Mouse (Mus musculus): ENCODE results near the gene Vipr1. TPM values are rescaled to one million over a fixed set of nuclear protein-coding genes. Genes with fewer than 3 reads are reported as not detected.
A peak's percentile ranks its signal among the peaks of the same experiment; 100 is the strongest.
"Not testable (repeated sequence)": the region's sequence is repeated elsewhere in the genome, so short reads cannot be mapped to it uniquely, and the experiment has no call there.

The Vipr1 gene
- polyA plus RNA-seq (2014; fragmentation: Nextera tagmentation; extraction: Ambion mirVana), result 0.25 and 0.77 TPM in 2 replicates

DNA sequence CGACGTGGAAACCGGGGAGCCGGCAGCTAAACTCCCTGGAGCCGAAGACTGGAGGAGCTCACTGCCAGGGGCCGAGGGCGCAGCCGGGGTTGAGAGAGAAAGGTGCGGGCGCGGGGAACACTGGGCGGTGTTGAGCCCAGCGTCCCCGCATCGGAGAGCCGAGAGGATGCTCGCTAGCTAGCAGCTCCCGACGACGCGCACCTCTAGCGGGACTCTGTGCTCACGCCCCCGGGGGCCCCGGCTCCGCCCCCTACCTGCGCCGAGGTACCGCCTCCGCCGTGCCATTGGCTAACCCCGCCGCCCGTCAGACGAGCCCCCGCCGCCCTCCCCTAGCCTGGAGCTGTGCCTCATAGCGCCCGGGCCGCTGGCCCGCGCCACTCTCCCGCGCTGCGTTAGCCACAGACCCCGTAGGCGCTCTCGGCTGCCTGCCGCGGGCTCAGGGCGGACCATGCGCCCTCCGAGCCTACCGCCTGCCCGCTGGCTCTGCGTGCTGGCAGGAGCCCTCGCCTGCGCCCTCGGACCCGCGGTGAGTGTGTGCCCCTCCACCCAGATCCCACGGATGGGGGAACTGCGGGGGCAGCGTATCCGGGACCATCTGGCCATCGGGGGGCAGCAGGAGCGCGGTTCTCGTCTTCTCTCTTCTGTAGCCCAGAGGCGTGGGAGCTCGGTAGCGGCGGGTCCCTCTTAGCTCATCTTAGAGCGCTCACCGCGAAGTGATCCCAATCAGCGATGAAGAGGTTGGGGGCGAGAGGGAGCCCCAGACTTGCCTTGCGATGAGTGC lies at the start of gene Vipr1:
TSS of gene Vipr1 (plus strand) at position 316 of the 781 bp plus-strand sequence.
- Histone ChIP-seq H3K9ac (ENCODE audit: low read depth, low read length) (0 out of 2 replicates have a peak within 1 kb of the TSS, but pooled peaks have one; percentile 3), H3K27ac (ENCODE audit: low read depth, low read length) (no peak within 1 kb of the TSS)

DNA sequence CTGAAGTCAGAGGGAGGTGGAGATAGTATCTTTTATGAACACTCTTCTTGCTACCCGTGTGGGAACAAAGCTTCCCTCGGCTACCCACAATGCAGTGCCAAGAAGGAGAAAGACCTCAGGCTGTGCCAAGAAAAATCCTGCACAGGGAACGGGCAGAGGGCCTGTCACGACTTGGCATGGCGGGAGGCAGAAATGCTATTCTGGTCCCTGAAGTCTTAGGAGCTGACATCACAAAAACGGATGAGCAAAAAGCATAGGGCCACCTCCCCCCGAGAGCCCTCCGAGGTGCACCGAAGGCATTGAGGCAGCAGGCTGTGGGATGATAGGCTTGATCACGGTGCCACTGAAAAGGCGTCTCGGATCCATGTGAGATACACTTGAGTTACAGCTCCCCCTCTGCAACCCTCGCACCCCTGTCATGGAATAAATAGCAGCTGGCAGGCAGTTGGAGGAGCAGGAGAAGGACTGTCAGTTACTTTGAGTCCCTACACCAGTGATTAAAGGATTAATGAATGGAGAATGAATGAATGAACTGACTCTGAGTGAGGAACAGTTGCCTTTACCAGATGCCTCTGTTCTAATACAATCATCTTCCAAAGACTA lies 49.5 kb upstream of the Vipr1 start:
- no peak overlapping the region for H3K4me2 ChIP-seq
- no peaks in the 10 kb centered on the region for H3K4me1 ChIP-seq (replicated peaks; ENCODE audit: control insufficient read depth, insufficient read depth, low read length)
- no peak overlapping the region for H3K27ac ChIP-seq (ENCODE audit: low read depth, low read length)
- no peaks in the 10 kb centered on the region for H3K27me3 ChIP-seq (replicated peaks; ENCODE audit: control insufficient read depth, insufficient read depth, low read length)
- H3K9me3 ChIP-seq (ENCODE audit: control insufficient read depth, low read length), result peaks cover 5% of the 10 kb centered on the region; the same call in 1 of the 2 replicates
- ATAC-seq (replicated peaks; ENCODE audit: low FRiP score) (no peak), DNase-seq (ENCODE audit: low spot score) (no peak)
- 77% methylated on average over 13 of the region's 13 CpGs for WGBS
- H3K36me3 ChIP-seq (ENCODE audit: control insufficient read depth, insufficient read depth, low read length), result no peaks in the 10 kb centered on the region
- no peak overlapping the region for H3K9ac ChIP-seq (ENCODE audit: low read depth, low read length)
- H3K4me3 ChIP-seq (ENCODE audit: low read depth, low read length), result no peak overlapping the region

More for the DNA sequence above, at the start of gene Vipr1:
- H3K36me3 ChIP-seq (ENCODE audit: control insufficient read depth, insufficient read depth, low read length), result no peaks in the 10 kb centered on the region
- ATAC-seq (replicated peaks; ENCODE audit: low FRiP score), result peak; percentile 71
- DNase-seq (ENCODE audit: low spot score), result peak; percentile 76
- H3K27me3 ChIP-seq (replicated peaks; ENCODE audit: control insufficient read depth, insufficient read depth, low read length), result peaks cover 62% of the 10 kb centered on the region
- H3K4me1 ChIP-seq (replicated peaks; ENCODE audit: control insufficient read depth, insufficient read depth, low read length), result no peaks in the 10 kb centered on the region; the same call in 1 of the 2 replicates
- 2% methylated on average over 73 of the region's 79 CpGs for WGBS
- H3K4me3 ChIP-seq (ENCODE audit: low read depth, low read length), result peak within 1 kb of the TSS; percentile 46
- H3K9me3 ChIP-seq (ENCODE audit: control insufficient read depth, low read length), result no peaks in the 10 kb centered on the region
- peak within 1 kb of the TSS; percentile 85 for H3K4me2 ChIP-seq

DNA sequence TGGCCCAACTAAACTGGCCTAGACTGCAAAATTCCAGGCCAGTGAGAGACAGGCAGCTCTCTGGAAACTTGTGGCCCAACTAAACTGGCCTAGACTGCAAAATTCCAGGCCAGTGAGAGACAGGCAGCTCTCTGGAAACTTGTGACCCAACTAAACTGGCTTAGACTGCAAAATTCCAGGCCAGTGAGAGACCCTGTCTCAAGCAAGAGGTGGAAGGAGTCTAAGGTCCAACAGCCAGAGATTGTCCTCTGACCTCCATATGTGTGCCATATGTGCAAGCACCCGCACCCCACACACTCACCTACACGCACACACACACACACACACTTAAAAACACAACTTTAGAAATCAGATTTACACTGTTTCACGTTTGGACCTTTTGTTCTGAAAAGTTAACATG lies 48.7 kb upstream of the Vipr1 start:
- not testable (repeated sequence) for H3K9ac ChIP-seq (ENCODE audit: low read depth, low read length); ATAC-seq (replicated peaks; ENCODE audit: low FRiP score)
- WGBS, result 78% methylated on average over 3 of the region's 3 CpGs

DNA sequence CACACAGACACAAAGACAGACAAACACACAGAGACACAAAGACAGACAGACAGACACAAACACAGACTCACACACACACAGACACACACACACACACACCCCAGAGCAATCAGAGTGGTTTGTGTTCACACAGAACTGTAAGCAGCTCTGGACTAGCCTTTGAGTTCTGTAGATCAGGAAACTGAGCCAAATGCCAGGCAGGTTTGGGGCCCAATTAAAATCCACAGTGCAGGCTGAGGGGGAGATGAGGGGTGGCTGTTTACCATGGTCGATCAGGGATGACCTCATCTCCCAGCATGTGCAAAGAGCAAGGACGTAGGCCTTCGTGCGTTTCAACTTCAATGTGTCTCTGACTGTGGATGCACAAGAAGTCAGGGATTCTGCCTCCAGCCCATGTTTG lies 47.7 kb upstream of the Vipr1 start:
- no peak overlapping the region for H3K27ac ChIP-seq (ENCODE audit: low read depth, low read length)
- H3K36me3 ChIP-seq (ENCODE audit: control insufficient read depth, insufficient read depth, low read length), result no peaks in the 10 kb centered on the region
- ATAC-seq (replicated peaks; ENCODE audit: low FRiP score), result no peak
- no peaks in the 10 kb centered on the region for H3K9me3 ChIP-seq (ENCODE audit: control insufficient read depth, low read length)
- no peak overlapping the region for H3K4me3 ChIP-seq (ENCODE audit: low read depth, low read length)
- no peaks in the 10 kb centered on the region for H3K27me3 ChIP-seq (replicated peaks; ENCODE audit: control insufficient read depth, insufficient read depth, low read length)
- WGBS, result 73% methylated on average over 4 of the region's 4 CpGs
- no peak overlapping the region for H3K4me2 ChIP-seq
- DNase-seq (ENCODE audit: low spot score), result no peak
- H3K4me1 ChIP-seq (replicated peaks; ENCODE audit: control insufficient read depth, insufficient read depth, low read length), result no peaks in the 10 kb centered on the region
- H3K9ac ChIP-seq (ENCODE audit: low read depth, low read length), result no peak overlapping the region

More for the DNA sequence above, 48.7 kb upstream of the Vipr1 start:
- not testable (repeated sequence) for H3K4me1 ChIP-seq (replicated peaks; ENCODE audit: control insufficient read depth, insufficient read depth, low read length); H3K4me3 ChIP-seq (ENCODE audit: low read depth, low read length); H3K4me2 ChIP-seq; H3K36me3 ChIP-seq (ENCODE audit: control insufficient read depth, insufficient read depth, low read length); H3K27ac ChIP-seq (ENCODE audit: low read depth, low read length); H3K9me3 ChIP-seq (ENCODE audit: control insufficient read depth, low read length); H3K27me3 ChIP-seq (replicated peaks; ENCODE audit: control insufficient read depth, insufficient read depth, low read length); DNase-seq (ENCODE audit: low spot score)

DNA sequence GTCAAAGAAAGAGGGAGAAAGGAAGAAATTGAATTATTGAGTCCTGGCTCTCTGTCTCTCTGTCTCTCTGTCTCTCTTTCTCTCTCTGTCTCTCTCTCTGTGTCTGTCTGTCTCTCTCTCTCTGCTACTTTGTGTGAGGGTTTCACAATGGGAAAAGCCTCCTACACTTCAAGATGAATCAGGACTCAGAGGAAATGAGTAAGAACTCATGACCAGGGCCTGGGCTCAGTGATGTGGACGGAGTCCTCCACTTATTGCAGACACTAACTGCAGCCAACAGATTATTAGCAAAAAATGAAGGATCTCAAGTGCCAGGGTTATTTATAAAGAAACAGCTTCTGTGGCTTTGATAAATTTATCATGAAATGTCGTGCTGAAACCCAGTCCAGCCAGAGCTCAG lies 44.4 kb upstream of the Vipr1 start:
- no peak overlapping the region for H3K27ac ChIP-seq (ENCODE audit: low read depth, low read length)
- H3K9me3 ChIP-seq (ENCODE audit: control insufficient read depth, low read length), result no peaks in the 10 kb centered on the region
- H3K4me1 ChIP-seq (replicated peaks; ENCODE audit: control insufficient read depth, insufficient read depth, low read length), result no peaks in the 10 kb centered on the region
- no peak for ATAC-seq (replicated peaks; ENCODE audit: low FRiP score)
- no peak overlapping the region for H3K4me2 ChIP-seq
- H3K27me3 ChIP-seq (replicated peaks; ENCODE audit: control insufficient read depth, insufficient read depth, low read length), result peaks cover 7% of the 10 kb centered on the region; the same call in 1 of the 2 replicates
- H3K9ac ChIP-seq (ENCODE audit: low read depth, low read length), result no peak overlapping the region
- no peak for DNase-seq (ENCODE audit: low spot score)
- H3K36me3 ChIP-seq (ENCODE audit: control insufficient read depth, insufficient read depth, low read length), result no peaks in the 10 kb centered on the region
- 72% methylated on average over 2 of the region's 2 CpGs for WGBS
- H3K4me3 ChIP-seq (ENCODE audit: low read depth, low read length), result no peak overlapping the region

DNA sequence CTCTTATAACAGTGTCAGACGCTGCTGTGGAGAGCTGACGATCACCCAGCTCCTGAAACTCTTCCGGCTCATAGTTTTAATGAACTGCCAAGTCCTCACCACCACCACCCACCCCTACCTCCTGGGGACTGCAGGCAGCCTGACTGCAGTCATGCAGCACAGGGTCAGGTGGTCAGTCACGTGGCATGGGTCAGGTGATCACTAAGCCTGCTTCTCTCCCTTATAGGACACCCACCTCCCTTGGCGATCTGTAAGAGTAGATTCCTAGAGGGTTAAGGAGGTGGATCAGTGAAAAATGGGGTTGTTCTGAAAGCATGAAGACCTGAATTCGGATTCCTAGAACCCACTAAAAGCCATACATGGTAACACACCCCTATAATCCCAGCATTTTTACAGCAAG lies 43.0 kb upstream of the Vipr1 start:
- no peaks in the 10 kb centered on the region for H3K4me1 ChIP-seq (replicated peaks; ENCODE audit: control insufficient read depth, insufficient read depth, low read length)
- no peaks in the 10 kb centered on the region for H3K9me3 ChIP-seq (ENCODE audit: control insufficient read depth, low read length)
- DNase-seq (ENCODE audit: low spot score) (no peak), ATAC-seq (replicated peaks; ENCODE audit: low FRiP score) (no peak)
- 76% methylated on average over 6 of the region's 6 CpGs for WGBS
- H3K9ac ChIP-seq (ENCODE audit: low read depth, low read length), result no peak overlapping the region
- peaks cover 7% of the 10 kb centered on the region; the same call in 1 of the 2 replicates for H3K27me3 ChIP-seq (replicated peaks; ENCODE audit: control insufficient read depth, insufficient read depth, low read length)
- no peaks in the 10 kb centered on the region for H3K36me3 ChIP-seq (ENCODE audit: control insufficient read depth, insufficient read depth, low read length)
- no peak overlapping the region for H3K27ac ChIP-seq (ENCODE audit: low read depth, low read length)
- no peak overlapping the region for H3K4me3 ChIP-seq (ENCODE audit: low read depth, low read length)
- no peak overlapping the region for H3K4me2 ChIP-seq

DNA sequence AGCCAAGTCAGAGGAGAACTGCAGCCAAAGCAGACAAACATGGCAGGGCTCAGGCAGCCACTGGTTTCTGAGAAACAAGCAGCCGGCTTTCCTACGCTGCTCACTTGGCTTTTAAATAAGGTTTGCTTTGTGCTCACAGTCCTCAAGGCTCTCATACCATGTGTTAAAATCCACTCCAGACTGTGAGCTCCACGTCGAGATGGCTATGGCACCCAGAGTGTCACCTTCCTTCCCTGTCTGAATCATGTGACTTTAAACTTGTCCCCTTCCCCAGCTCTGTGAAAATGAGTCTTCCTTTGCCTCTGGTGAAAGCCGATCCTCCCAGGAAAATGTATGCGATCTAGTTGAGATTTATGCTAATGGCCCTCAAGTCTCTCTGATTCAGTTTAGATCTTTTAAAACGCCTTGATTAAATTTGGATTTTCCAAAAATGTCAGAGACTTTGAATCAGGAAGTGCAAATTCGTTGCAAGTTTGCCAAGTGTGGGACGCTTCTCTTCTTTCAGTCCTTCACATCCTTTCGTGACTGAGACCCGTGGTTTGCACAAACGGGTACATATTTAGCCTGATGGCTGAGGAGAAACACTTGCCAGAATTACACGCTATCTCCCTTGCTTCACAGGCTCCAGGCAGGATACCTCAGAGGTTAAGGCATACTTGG lies 42.2 kb upstream of the Vipr1 start:
- Histone ChIP-seq H3K4me1 (replicated peaks; ENCODE audit: control insufficient read depth, insufficient read depth, low read length) (no peaks in the 10 kb centered on the region), H3K36me3 (ENCODE audit: control insufficient read depth, insufficient read depth, low read length) (no peaks in the 10 kb centered on the region), H3K9me3 (ENCODE audit: control insufficient read depth, low read length) (no peaks in the 10 kb centered on the region), H3K4me2 (no peak overlapping the region), H3K9ac (ENCODE audit: low read depth, low read length) (no peak overlapping the region), H3K27me3 (replicated peaks; ENCODE audit: control insufficient read depth, insufficient read depth, low read length) (peaks cover 7% of the 10 kb centered on the region; the same call in 1 of the 2 replicates), H3K4me3 (ENCODE audit: low read depth, low read length) (no peak overlapping the region), H3K27ac (ENCODE audit: low read depth, low read length) (no peak overlapping the region)
- ATAC-seq (replicated peaks; ENCODE audit: low FRiP score), result no peak
- no peak for DNase-seq (ENCODE audit: low spot score)
- 47% methylated on average over 13 of the region's 13 CpGs for WGBS

DNA sequence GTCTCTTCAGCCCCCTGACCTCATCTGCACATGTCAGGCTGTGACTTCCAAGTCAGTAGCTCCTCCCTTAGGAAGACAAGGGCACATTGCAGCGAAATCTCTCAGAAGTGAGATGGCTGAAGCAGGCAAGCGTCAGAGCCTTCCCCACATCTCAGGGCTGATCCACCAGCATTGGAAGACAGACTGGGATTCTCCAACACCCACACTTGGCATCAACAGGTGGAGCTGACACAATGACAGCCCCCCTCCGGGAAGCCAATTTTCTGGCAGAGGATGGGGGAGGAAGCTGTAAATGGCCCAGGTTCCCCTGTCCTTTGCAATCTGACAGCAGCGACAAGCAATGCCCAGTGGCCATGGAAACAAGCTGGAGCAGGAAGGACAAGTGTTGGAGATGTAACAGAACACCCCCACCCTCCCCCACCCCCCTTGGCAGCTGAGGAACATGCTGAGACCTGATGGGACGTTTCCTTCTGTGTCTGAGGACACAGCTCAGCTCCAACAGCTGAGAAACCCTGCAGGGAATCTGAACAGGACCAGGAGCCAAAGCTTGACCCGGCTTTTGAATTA lies 41.6 kb upstream of the Vipr1 start:
- Histone ChIP-seq H3K9ac (ENCODE audit: low read depth, low read length) (no peak overlapping the region), H3K36me3 (ENCODE audit: control insufficient read depth, insufficient read depth, low read length) (no peaks in the 10 kb centered on the region), H3K4me3 (ENCODE audit: low read depth, low read length) (no peak overlapping the region), H3K4me2 (no peak overlapping the region), H3K4me1 (replicated peaks; ENCODE audit: control insufficient read depth, insufficient read depth, low read length) (no peaks in the 10 kb centered on the region), H3K9me3 (ENCODE audit: control insufficient read depth, low read length) (no peaks in the 10 kb centered on the region), H3K27me3 (replicated peaks; ENCODE audit: control insufficient read depth, insufficient read depth, low read length) (peaks cover 7% of the 10 kb centered on the region; the same call in 1 of the 2 replicates), H3K27ac (ENCODE audit: low read depth, low read length) (no peak overlapping the region)
- ATAC-seq (replicated peaks; ENCODE audit: low FRiP score) (no peak), DNase-seq (ENCODE audit: low spot score) (no peak)
- WGBS, result 25% methylated on average over 6 of the region's 6 CpGs
